Mouse (Mus musculus) MN1 (cell line): Measurements from ENCODE around the gene Cryaa.
A peak's percentile ranks its signal among the peaks of the same experiment; 100 is the strongest.

ENCODE experiments used
- DNase-seq: peaks from one replicate; pipeline ENCODE4 v3.0.0-alpha.2; 2016; ENCODE audit warnings: low spot score

The Cryaa gene

GRCm38 (mm10) chr17:31677507-31677906 lies at the start of gene Cryaa:
Gene Cryaa, plus strand, starts transcription at chr17:31677807.
- DNase-seq = no peak

- DNase-seq = no peak
These were observed 49.6 kb upstream of the Cryaa start for GRCm38 (mm10) chr17:31627961-31628360.

- no peak for DNase-seq
These were observed 46.4 kb upstream of the Cryaa start for GRCm38 (mm10) chr17:31631081-31631800.

GRCm38 (mm10) chr17:31633007-31633406 lies 44.6 kb upstream of the Cryaa start:
- no peak for DNase-seq

GRCm38 (mm10) chr17:31634896-31635295 lies 42.7 kb upstream of the Cryaa start:
- no peak for DNase-seq

GRCm38 (mm10) chr17:31635781-31636180 lies 41.8 kb upstream of the Cryaa start:
- DNase-seq = peak; percentile 27

- peak; percentile 21 for DNase-seq
These were observed 41.2 kb upstream of the Cryaa start for GRCm38 (mm10) chr17:31636277-31636941.

- DNase-seq = peak; percentile 86
These were observed 40.4 kb upstream of the Cryaa start, which contains the start of gene Cbs for GRCm38 (mm10) chr17:31636942-31637811. Gene Cbs, minus strand, starts transcription at chr17:31637238.

- DNase-seq = peak; percentile 61
These were observed 39.6 kb upstream of the Cryaa start for GRCm38 (mm10) chr17:31637866-31638570.

GRCm38 (mm10) chr17:31639651-31640050 lies 38.0 kb upstream of the Cryaa start:
- peak; percentile 91 for DNase-seq

- no peak for DNase-seq
These were observed 35.3 kb upstream of the Cryaa start for GRCm38 (mm10) chr17:31642331-31642730.

- DNase-seq = no peak
These were observed 34.7 kb upstream of the Cryaa start for GRCm38 (mm10) chr17:31642913-31643312.

- no peak for DNase-seq
These were observed 31.2 kb upstream of the Cryaa start for GRCm38 (mm10) chr17:31646199-31647002.

GRCm38 (mm10) chr17:31652152-31652551 lies 25.5 kb upstream of the Cryaa start:
- no peak for DNase-seq

GRCm38 (mm10) chr17:31653277-31653676 lies 24.3 kb upstream of the Cryaa start:
- no peak for DNase-seq

GRCm38 (mm10) chr17:31655366-31655765 lies 22.2 kb upstream of the Cryaa start:
- peak; percentile 64 for DNase-seq

GRCm38 (mm10) chr17:31656682-31657081 lies 20.9 kb upstream of the Cryaa start:
- DNase-seq = no peak

- DNase-seq = peak; percentile 34
These were observed 20.2 kb upstream of the Cryaa start for GRCm38 (mm10) chr17:31657141-31657983.

- DNase-seq = peak; percentile 32
These were observed 19.5 kb upstream of the Cryaa start for GRCm38 (mm10) chr17:31658136-31658467.
